Mouse (Mus musculus) midbrain, embryonic 15.5 days (tissue): ENCODE measurements at regions not wholly inside any gene's neighbourhood (a gene's known extent, or its start where the extent isn't known, plus 50 kb on each side); places are given as distances from the start of the nearest gene placed in this dataset.
"Not testable (repeated sequence)": the region's sequence is repeated elsewhere in the genome, so short reads cannot be mapped to it uniquely, and the experiment has no call there.

Source experiments
- ATAC-seq: fragments of 200-750 bp; cut with Nextera tagmentation; replicated peaks from 2 replicates; pipeline ENCODE4 v1.8.0; 2017; ENCODE audit warnings: moderate TSS enrichment
- H3K27ac ChIP-seq: fragments of 300-500 bp; sonication (generic); 2 replicates; pipeline ENCODE4 v1.5.1; 2015; ENCODE audit warnings: mild to moderate bottlenecking, inconsistent platforms
- H3K27me3 ChIP-seq: fragments of 300-500 bp; sonication (generic); replicated peaks from 2 replicates; pipeline ENCODE4 v1.6.1; 2015; ENCODE audit warnings: inconsistent platforms
- H3K36me3 ChIP-seq: fragments of 300-500 bp; sonication (generic); replicated peaks from 2 replicates; pipeline ENCODE4 v1.6.1; 2015; ENCODE audit warnings: inconsistent platforms
- H3K4me1 ChIP-seq: fragments of 300-500 bp; sonication (generic); 2 replicates; pipeline ENCODE4 v1.6.1; 2015; ENCODE audit warnings: inconsistent platforms
- H3K4me2 ChIP-seq: fragments of 300-500 bp; sonication (generic); 2 replicates; pipeline ENCODE4 v1.6.1; 2015; ENCODE audit warnings: inconsistent platforms, mild to moderate bottlenecking, moderate library complexity
- H3K4me3 ChIP-seq: fragments of 300-500 bp; sonication (generic); 2 replicates; pipeline ENCODE4 v1.5.1; 2015; ENCODE audit warnings: mild to moderate bottlenecking, inconsistent platforms
- H3K9ac ChIP-seq: fragments of 300-500 bp; sonication (generic); 2 replicates; pipeline ENCODE4 v1.6.1; 2015; ENCODE audit warnings: mild to moderate bottlenecking, inconsistent platforms
- H3K9me3 ChIP-seq: fragments of 300-500 bp; sonication (generic); 2 replicates; pipeline ENCODE4 v1.6.1; 2016; ENCODE audit warnings: inconsistent platforms
- WGBS: fragments of 180-500 bp; shearing (Covaris S2); methylation state at CpG from one replicate; pipeline ENCODE4 v1.1.7; 2015; ENCODE audit warnings: mixed read lengths; 5-methylcytosine and 5-hydroxymethylcytosine counted together

DNA sequence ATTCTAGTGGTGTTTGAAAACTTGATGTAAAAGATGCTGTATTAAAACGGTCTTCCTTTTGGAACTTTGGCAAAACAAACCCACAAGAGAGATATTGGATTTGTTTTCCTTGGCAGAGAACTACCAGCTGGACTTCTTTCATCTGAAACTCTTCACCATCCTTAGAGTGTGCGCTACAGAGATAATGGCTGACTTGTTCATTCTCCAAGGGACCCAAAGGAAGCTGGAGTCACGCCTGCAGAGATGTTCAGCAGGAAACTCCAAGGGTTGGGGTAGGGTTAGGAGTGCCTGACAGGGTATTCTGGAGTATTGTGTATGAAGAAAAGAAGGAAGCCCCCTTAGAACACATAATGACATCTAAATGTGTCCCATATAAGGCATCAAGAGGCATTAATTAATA is 1094.1 kb downstream of the A830018L16Rik start:
- no peaks in the 10 kb centered on the region for H3K27me3 ChIP-seq
- 0 out of 2 replicates have a peak, but pooled peaks have one; percentile 27 for ATAC-seq

DNA sequence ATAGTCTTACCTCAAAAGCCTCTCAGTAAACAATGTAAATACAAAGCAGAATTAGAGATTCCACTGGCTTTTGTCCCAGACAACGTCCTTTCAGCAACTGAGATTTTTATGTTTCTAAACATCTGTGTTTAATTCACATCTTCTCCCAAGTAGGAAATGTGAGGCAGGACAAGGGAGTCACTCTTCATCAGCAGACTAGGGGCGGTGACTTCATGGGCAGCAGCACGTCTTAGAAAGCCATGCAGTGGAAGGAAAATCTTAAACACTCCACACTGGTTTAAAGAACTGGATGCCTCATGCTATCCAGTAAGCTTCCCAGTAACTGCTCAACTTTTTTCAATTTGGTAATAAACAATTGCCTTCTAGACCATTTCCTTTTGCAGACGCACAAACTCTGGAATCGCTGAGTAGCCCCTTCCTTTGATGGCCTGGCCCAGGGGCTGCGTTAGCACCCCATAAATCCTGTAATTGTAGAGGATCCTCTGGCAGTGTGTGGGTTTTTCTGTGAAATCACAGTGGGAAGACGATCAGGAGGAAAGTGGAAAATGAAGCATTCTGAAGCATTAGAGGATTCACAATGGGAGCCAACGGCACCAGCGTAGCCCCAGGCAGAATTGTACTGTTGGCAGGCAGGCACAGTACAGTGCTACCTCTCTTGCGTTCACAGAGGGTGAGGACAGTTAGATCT is 1096.4 kb downstream of the A830018L16Rik start:
- H3K9ac ChIP-seq, result no peak overlapping the region
- no peak overlapping the region for H3K4me2 ChIP-seq
- H3K4me3 ChIP-seq, result no peak overlapping the region
- no peaks in the 10 kb centered on the region for H3K4me1 ChIP-seq
- no peaks in the 10 kb centered on the region for H3K27me3 ChIP-seq
- H3K36me3 ChIP-seq, result no peaks in the 10 kb centered on the region
- WGBS, result 74% methylated on average over 10 of the region's 10 CpGs
- H3K9me3 ChIP-seq, result no peaks in the 10 kb centered on the region
- no peak for ATAC-seq
- H3K27ac ChIP-seq, result no peak overlapping the region

More for the DNA sequence above, 1094.1 kb downstream of the A830018L16Rik start:
- Histone ChIP-seq H3K9ac (no peak overlapping the region), H3K9me3 (no peaks in the 10 kb centered on the region), H3K4me3 (no peak overlapping the region), H3K4me2 (no peak overlapping the region), H3K4me1 (no peaks in the 10 kb centered on the region), H3K27ac (no peak overlapping the region), H3K36me3 (no peaks in the 10 kb centered on the region)
- 76% methylated on average over 3 of the region's 3 CpGs for WGBS

DNA sequence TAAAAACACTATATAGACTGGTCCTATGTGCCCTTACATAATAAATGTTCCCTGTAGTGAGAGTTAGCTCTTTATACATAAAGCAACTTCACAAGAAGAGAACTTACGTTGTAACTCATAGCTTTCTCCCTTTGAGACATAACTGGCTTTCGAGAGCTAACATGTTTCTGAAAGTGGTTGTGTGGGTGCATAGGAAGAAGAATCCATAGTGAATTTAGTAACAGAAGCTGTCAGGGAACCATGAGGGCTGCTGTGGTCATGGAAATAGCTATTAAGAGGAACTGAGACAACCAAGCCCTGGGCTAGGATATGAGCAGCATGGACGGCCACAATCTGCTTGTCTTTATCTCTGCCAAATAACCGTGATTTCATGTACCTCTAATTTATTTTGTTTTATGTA is 1105.7 kb downstream of the A830018L16Rik start:
- no peak for ATAC-seq
- no peak overlapping the region for H3K4me3 ChIP-seq
- WGBS, result 92% methylated on average over 4 of the region's 4 CpGs
- no peak overlapping the region for H3K9ac ChIP-seq
- H3K27ac ChIP-seq, result no peak overlapping the region
- H3K36me3 ChIP-seq, result no peaks in the 10 kb centered on the region
- no peaks in the 10 kb centered on the region for H3K9me3 ChIP-seq
- no peaks in the 10 kb centered on the region for H3K27me3 ChIP-seq
- H3K4me1 ChIP-seq, result no peaks in the 10 kb centered on the region
- H3K4me2 ChIP-seq, result no peak overlapping the region

DNA sequence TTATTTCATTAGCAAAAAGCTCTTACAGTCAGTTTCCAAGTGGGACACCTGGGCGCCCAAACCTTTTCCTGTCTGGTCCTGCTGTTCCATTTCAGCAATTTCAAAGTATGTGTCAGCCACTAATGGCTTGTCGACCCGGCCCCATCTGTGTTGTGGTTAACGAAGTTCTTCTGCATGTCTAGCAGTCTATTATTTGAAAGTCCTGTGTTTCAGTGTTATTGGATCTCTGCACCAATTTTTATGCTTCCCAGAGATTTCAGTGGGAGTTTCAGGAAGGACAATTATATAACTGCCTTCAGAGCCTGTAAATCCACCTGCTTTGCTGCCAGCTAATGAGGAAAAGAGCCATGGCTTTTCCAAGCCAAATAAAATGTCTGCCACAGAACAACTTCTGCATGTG is 1142.0 kb downstream of the A830018L16Rik start:
- Histone ChIP-seq H3K4me3 (no peak overlapping the region), H3K27me3 (no peaks in the 10 kb centered on the region), H3K9me3 (no peaks in the 10 kb centered on the region), H3K4me1 (no peaks in the 10 kb centered on the region), H3K36me3 (no peaks in the 10 kb centered on the region), H3K9ac (no peak overlapping the region), H3K27ac (no peak overlapping the region), H3K4me2 (no peak overlapping the region)
- ATAC-seq, result no peak
- WGBS, result 83% methylated on average over 4 of the region's 4 CpGs

DNA sequence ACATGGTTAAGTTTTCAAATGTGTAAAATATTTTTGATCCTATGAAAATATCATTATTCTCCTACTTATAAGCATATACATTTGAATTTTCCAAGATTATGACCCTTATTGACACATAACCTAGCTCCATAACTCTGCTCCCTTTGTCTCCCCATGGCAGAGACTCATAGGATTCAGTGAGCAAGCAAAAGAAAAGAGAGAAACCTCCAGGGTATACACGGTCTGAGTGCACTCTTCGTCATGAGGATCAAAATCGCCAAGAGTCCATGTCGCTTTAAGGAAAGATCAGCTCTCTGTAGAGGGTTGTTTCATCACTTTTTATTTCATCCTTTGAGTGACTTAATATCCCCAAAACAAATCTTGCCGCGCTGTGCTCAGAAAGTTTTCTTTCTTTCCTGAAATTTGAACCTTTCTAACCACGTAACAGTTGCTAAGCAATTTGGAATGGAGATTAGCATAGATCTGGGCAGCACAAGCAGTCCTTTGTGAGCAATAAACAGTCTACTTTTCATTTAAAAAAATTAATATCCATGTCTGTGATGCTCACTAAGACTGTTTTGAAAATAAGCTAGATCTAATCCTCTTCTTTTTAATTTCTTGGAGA is 1158.0 kb downstream of the A830018L16Rik start:
- WGBS, result 26% methylated on average over 7 of the region's 7 CpGs
- H3K4me2 ChIP-seq, result no peak overlapping the region

DNA sequence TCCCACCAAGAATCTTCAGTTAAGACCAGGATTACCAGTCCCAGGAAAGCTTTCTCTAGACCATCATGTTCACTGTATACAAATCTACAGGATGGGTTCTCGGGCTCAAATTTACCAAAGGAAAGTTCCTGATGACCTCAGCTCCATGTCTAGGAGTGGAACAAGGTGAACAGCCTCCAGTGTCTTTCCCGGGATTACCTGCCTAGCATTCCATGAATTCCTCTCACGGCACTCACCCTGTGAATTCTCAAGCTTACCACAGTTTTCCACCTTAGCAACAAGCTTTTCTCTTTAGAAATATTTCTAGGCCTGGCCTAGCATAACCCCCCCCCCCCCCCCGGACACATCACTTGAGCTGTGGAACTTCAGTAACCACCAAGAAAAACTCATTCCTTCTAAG is 1158.9 kb downstream of the A830018L16Rik start:
- H3K27me3 ChIP-seq, result no peaks in the 10 kb centered on the region
- 72% methylated on average over 4 of the region's 4 CpGs for WGBS
- no peak overlapping the region for H3K4me2 ChIP-seq
- no peaks in the 10 kb centered on the region for H3K9me3 ChIP-seq
- H3K4me1 ChIP-seq, result peaks cover 12% of the 10 kb centered on the region
- H3K27ac ChIP-seq, result no peak overlapping the region
- ATAC-seq, result no peak
- H3K9ac ChIP-seq, result no peak overlapping the region
- no peak overlapping the region for H3K4me3 ChIP-seq
- no peaks in the 10 kb centered on the region for H3K36me3 ChIP-seq

More for the DNA sequence above, 1158.0 kb downstream of the A830018L16Rik start:
- Histone ChIP-seq H3K4me3 (no peak overlapping the region), H3K9ac (no peak overlapping the region), H3K27ac (no peak overlapping the region), H3K36me3 (no peaks in the 10 kb centered on the region), H3K27me3 (no peaks in the 10 kb centered on the region), H3K9me3 (no peaks in the 10 kb centered on the region), H3K4me1 (peaks cover 6% of the 10 kb centered on the region)
- ATAC-seq, result peak; percentile 7; the same call in 1 of the 2 replicates

DNA sequence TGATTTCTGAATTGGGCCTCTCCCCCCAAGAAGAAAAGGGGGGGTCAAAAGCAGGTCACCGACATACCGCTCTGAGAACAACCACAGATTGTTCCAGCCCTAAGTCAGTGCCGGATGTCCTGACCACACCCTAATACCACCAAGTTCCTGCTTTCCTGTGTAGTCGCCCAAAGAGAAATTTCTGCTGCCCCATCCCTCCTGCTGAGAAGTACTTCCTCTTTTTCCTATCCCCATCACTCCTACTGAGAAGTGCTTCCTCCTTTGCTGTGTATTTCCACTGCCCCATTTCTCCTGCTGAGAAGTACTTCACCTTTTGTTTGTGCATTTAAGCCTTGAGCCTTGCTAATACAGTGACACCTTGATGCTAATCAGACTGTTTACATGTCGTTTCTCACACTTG is 1160.4 kb downstream of the A830018L16Rik start:
- no peak overlapping the region for H3K27ac ChIP-seq
- 89% methylated on average over 5 of the region's 5 CpGs for WGBS
- no peak overlapping the region for H3K4me3 ChIP-seq
- peaks cover 15% of the 10 kb centered on the region for H3K4me1 ChIP-seq
- no peak for ATAC-seq
- H3K9ac ChIP-seq, result no peak overlapping the region
- H3K36me3 ChIP-seq, result no peaks in the 10 kb centered on the region
- H3K4me2 ChIP-seq, result no peak overlapping the region
- no peaks in the 10 kb centered on the region for H3K27me3 ChIP-seq
- no peaks in the 10 kb centered on the region for H3K9me3 ChIP-seq

DNA sequence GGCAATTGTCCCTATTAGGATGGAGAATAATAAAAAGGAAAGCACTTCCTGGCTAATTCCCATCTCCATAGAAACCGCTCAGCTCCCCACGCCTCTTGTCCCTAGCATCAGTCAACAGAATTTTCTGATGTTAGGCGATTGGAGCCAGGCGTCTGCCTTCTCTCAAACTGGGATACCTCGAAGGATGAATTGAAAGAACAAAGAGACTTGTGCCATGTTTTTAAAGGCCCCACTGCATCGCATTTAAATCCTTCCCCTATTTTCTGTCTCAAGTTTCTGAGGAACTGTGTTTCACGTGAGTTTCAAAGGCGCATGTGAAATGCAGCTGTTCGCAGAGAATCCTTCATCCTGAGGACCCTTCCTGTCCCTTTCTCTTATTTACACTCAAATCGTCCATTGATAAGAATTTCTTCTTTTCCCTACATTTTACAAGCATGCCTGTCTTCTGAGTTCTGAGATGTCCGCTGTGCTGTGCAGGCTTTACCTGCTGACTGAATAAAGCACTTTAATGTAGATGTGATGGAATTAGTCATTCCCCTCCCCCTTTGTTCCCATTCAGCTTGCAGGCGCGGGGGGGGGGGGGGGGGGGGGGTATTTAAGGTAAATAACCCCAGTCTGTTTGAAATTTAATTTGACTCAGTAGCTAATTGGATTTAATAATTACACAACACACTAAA is 1163.3 kb downstream of the A830018L16Rik start:
- Histone ChIP-seq H3K9me3 (no peaks in the 10 kb centered on the region), H3K36me3 (no peaks in the 10 kb centered on the region), H3K27me3 (no peaks in the 10 kb centered on the region), H3K9ac (no peak overlapping the region), H3K27ac (peak overlapping the region; percentile 74), H3K4me1 (peaks cover 12% of the 10 kb centered on the region), H3K4me2 (peak overlapping the region; percentile 37), H3K4me3 (peak overlapping the region; percentile 14; the same call in 1 of the 2 replicates)
- peak; percentile 78 for ATAC-seq
- 1% methylated on average over 12 of the region's 13 CpGs for WGBS

DNA sequence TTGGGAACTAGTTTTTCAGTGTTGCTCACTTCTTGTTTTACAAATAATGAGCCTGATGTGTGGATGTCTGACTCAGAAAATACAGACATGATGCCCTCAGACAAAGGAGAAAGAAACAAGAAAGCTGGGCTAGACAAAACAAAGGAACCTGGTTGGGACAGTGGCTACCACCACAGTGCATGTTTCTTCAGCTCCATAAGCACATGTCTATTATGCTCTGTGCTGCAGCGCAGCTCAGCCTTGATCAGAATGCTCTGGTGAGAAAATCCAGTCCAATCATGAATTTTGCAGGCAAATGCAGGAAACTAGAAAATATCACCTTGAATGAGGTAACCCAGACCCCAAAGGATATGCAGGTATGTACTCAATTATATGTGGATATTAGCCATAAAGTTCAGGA is 1164.1 kb downstream of the A830018L16Rik start:
- no peak overlapping the region for H3K4me2 ChIP-seq
- no peak overlapping the region for H3K9ac ChIP-seq
- no peaks in the 10 kb centered on the region for H3K9me3 ChIP-seq
- no peaks in the 10 kb centered on the region for H3K36me3 ChIP-seq
- no peak overlapping the region for H3K27ac ChIP-seq
- peak; percentile 57; the same call in 1 of the 2 replicates for ATAC-seq
- H3K4me3 ChIP-seq, result no peak overlapping the region
- 37% methylated on average over 1 of the region's 1 CpGs for WGBS
- H3K4me1 ChIP-seq, result peaks cover 12% of the 10 kb centered on the region
- H3K27me3 ChIP-seq, result no peaks in the 10 kb centered on the region

DNA sequence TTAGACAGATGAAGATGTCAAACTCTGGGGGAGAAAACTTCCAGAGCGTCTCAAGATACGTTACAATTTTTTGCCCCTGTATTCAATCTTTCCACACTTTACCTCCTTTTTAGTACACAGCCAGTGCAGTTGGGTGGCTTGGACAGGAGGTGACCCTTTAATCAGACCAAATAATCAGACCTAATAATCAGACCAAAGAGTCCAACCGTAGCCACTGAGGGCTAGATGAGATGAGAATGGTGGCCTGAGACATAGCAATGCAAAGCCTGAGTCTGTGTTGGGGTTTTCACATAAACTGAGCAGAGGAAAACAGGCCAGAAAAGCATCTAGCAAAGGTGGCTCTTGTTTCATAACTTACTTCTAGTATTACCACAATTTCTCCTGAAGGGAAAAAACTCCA is 1169.1 kb downstream of the A830018L16Rik start:
- no peaks in the 10 kb centered on the region for H3K36me3 ChIP-seq
- 49% methylated on average over 3 of the region's 3 CpGs for WGBS
- no peak overlapping the region for H3K4me2 ChIP-seq
- no peaks in the 10 kb centered on the region for H3K9me3 ChIP-seq
- H3K27ac ChIP-seq, result no peak overlapping the region
- no peak overlapping the region for H3K9ac ChIP-seq
- ATAC-seq, result no peak
- peaks cover 1% of the 10 kb centered on the region; the same call in 1 of the 2 replicates for H3K4me1 ChIP-seq
- no peak overlapping the region for H3K4me3 ChIP-seq
- H3K27me3 ChIP-seq, result no peaks in the 10 kb centered on the region

DNA sequence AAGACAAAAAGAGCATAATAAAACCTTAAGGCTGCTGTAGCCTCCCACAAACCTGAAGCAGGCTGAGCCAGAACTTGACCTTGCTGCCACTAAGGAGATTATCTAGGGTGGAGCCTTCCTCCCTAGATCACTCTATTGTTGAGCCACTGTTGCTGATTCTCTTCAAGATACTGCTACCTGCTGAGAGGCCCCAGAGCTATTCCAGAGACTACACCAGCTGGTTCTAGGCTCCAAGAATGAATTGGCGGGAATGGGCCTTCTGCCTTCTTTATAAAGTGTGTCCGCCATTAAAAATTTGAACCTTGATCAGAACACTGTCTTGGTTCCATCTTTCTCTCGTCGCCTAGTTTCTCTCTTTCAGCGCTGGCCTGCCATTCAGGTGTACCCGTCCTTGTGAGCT is 1173.1 kb downstream of the A830018L16Rik start:
- not testable (repeated sequence) for H3K36me3 ChIP-seq, H3K4me3 ChIP-seq, H3K27me3 ChIP-seq, H3K4me1 ChIP-seq, H3K27ac ChIP-seq, H3K9me3 ChIP-seq, H3K4me2 ChIP-seq, H3K9ac ChIP-seq, ATAC-seq
- 94% methylated on average over 6 of the region's 6 CpGs for WGBS

DNA sequence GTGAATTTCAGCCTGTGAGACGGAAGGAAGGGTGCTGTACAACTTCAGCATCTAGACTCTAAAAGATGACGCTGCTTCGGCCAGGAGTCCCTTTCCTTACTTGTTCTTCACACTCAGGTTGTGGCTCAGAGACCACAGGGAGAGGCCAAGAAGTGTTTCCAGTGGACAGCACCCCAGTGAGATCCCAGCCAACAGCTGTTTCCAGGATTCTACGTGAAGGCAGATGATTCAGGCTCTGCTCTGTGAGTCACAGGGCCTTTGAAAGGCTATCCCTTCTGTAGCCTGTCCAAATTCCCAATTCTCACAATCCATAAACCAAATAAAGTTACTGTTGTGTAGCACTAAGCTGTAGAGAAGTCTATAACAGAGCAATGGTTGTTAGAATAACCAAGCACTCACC is 1198.2 kb downstream of the A830018L16Rik start:
- 92% methylated on average over 4 of the region's 4 CpGs for WGBS
- Histone ChIP-seq H3K9me3 (no peaks in the 10 kb centered on the region), H3K27me3 (no peaks in the 10 kb centered on the region), H3K4me3 (no peak overlapping the region), H3K36me3 (no peaks in the 10 kb centered on the region), H3K27ac (no peak overlapping the region), H3K4me2 (no peak overlapping the region), H3K4me1 (no peaks in the 10 kb centered on the region), H3K9ac (no peak overlapping the region)
- no peak for ATAC-seq
